Mouse (Mus musculus): Measurements from ENCODE around the gene Gm49373.

The Gm49373 gene

DNA sequence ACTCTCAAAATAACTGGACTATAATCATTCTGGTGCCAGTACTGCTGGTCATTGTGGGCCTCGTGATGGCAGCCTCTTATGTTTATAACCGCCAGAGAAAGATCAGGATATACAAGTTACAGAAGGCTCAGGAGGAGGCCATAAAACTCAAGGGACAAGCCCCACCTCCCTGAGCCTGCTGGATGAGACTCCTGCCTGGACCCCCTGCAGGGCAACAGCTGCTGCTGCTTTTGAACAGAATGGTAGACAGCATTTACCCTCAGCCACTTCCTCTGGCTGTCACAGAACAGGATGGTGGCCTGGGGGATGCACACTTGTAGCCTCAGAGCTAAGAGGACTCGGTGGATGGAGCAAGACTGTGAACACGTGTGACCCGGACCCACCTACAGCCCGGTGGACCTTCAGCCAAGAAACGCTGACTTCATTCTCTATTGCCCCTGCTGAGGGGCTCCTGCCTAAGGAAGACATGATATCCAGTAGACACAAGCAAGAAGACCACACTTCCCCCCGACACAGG lies 45.1 kb downstream of the Gm49373 start:
- DNase-seq: peak; percentile 54 to 59

GRCm38 (mm10) chr9:21026849-21027248 lies 46.0 kb downstream of the Gm49373 start:
- no peak for DNase-seq

DNA sequence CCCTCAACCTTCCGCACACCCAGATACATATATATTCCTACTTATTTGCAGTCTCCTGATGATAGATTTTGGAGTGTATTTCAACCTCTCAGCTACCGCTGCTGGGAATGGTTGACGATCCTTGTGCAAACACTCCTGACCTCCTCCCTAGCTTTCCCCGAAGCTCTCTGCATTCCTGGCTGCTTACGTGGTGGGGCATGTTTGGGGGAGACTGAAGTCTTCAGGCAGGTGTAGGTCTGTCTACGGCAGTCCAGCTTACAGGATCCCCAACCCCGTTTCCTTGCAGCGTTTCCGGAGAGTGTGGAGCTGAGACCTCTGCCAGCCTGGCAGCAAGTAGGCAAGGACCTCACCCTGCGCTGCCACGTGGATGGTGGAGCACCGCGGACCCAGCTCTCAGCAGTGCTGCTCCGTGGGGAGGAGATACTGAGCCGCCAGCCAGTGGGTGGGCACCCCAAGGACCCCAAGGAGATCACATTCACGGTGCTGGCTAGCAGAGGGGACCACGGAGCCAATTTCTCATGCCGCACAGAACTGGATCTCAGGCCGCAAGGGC lies 47.6 kb downstream of the Gm49373 start:
- no peak for DNase-seq

DNA sequence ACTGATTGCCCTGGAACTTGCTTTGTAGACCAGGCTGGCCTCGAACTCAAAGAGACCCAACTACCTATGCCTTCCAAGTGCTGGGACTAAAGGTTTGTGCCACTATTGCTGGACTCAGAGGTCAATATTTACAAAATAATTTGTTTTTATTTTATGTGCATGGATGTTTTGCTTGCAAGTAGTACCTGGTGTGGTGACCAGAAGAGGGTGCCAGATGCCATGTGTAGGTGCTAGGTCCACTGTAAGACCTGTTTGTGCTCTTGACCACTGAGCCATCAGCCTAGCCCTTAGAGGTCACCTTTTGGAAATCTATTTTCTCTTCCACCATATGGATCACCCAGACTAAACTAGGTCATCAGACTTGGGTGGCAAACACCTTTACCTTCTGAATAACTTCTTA lies 50.2 kb downstream of the Gm49373 start:
- no peak for DNase-seq

DNA sequence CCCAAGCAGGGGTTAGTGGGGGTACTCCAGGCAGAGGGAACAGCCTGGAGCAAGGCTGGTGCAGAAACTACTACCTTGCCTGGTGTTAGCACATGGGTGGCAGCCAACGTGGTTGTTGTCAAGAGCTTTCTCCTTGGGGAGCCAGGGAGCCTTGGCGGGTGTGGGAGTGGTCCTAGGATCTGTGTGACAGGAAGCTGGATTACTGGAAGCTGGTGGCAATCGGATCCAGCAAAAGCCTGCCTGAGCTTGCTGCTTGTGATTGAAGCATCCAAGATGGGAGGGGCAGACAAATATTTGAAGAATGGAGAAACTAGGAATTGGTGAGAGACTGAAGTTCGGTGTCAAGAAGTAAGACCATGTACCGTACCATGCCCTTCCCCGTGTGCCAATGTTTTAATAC lies 50.6 kb downstream of the Gm49373 start:
- no peak for DNase-seq

DNA sequence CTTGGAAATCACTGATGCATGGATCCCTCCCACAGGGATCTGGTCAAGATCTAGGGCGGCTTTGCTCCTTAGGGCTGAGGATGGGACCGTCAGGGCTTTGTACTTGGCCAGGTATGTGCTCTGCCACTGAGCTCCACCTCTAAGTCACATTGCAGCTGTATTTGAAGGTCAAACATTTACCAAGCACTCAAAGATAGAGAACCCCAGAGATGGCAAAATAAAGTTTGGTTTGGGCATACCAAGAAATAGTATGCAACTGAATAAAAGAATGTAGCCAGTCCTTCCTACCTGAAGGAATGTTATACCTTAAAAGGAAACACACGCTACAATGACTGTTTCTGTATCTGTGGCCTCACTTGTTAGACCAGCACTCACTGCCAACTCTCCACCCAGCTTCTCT lies 51.5 kb downstream of the Gm49373 start:
- DNase-seq: no peak

DNA sequence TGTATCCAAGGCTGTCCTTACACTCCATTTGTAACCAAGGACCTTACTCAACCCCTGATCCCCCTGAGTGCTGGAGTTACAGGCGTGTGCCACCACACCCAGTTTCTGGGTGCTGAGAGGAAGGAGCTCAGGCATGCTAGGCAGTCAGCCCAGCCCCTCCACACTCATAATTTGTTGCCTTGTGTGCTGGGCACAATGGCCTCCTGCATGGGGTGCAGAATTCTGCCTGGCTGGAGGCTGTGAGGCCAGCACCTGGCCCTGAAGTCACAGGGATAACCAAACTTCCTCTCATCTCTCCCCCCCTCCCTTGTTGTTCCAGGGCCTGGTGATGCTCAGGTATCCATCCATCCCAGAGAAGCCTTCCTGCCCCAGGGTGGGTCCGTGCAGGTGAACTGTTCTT lies 54.3 kb downstream of the Gm49373 start:
- no peak for DNase-seq

DNA sequence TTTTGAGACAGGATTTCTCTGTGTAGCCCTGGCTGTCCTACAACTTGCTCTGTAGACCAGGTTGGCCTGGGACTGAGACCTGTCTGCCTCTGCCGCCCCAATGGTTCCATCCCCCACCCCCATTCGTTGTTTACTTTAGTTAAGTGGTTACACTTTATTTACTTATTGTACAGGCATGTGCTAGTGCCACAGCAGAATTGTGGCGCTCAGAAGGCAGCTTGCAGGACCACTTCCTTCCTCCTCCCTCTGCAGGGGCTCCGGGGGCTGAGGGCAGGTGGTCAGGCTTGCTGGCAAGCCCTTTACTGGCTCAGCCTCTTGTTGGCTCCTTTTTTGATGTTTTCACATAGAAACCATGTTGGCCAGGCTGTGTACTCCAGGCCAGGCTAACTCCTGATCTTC lies 55.7 kb downstream of the Gm49373 start:
- peak in 1 of 2 experiments; percentile 34 for DNase-seq

- DNase-seq: no peak
Measured at GRCm38 (mm10) chr9:21016331-21017176, 56.3 kb downstream of the Gm49373 start.

GRCm38 (mm10) chr9:21015571-21016130 lies 57.2 kb downstream of the Gm49373 start, which contains the start of gene Icam1:
Gene Icam1 (plus strand): TSS chr9:21015985.
- peak; percentile 34 to 35 for DNase-seq

GRCm38 (mm10) chr9:21014691-21015570 lies 58.0 kb downstream of the Gm49373 start:
- DNase-seq: peak in 1 of 2 experiments; percentile 53

Data from cerebellum, postnatal 10 days (tissue).